Mouse (Mus musculus) cerebellum, adult 2 months (tissue): ENCODE measurements around the gene Slc9a7.

ENCODE experiments used
- CTCF ChIP-seq: fragments of 200-500 bp; IDR thresholded peaks from 2 replicates; pipeline ENCODE4 v1.5.1; 2011; ENCODE audit warnings: low read depth, mild to moderate bottlenecking, control low read depth, low read length, moderate library complexity, borderline replicate concordance; ENCODE audit not compliant: insufficient read depth
- POLR2A ChIP-seq: fragments of 200-500 bp; IDR thresholded peaks from 2 replicates; pipeline ENCODE4 v1.6.1; 2011; ENCODE audit warnings: low read length, control low read depth, borderline replicate concordance; ENCODE audit not compliant: insufficient read depth

- TF ChIP-seq CTCF: no peak
- no peak for TF ChIP-seq POLR2A
These were observed 162.1 kb downstream of the Slc9a7 start for GRCm38 (mm10) chrX:20129466-20129865.
